Mouse (Mus musculus) midbrain, postnatal 0 days (tissue): ENCODE measurements around the gene Plekhg6. TPM values are rescaled to one million over a fixed set of nuclear protein-coding genes. Genes with fewer than 3 reads are reported as not detected.

Experiments used
- ATAC-seq: fragments of 200-750 bp; cut with Nextera tagmentation; 2 replicates; pipeline ENCODE4 v1.8.0; 2017; ENCODE audit warnings: moderate number of reproducible peaks, mild to moderate bottlenecking, moderate TSS enrichment, moderate library complexity; ENCODE audit not compliant: low FRiP score
- DNase-seq: peaks from one replicate; pipeline ENCODE4 v3.0.0-alpha.2; 2015; ENCODE audit warnings: low spot score
- H3K27ac ChIP-seq: fragments of 300-500 bp; sonication (generic); 2 replicates; pipeline ENCODE4 v1.5.1; 2014; ENCODE audit warnings: low read depth, mild to moderate bottlenecking, low read length, mixed read lengths
- H3K27me3 ChIP-seq: fragments of 300-500 bp; sonication (generic); 2 replicates; pipeline ENCODE4 v1.6.1; 2014; ENCODE audit warnings: low read length, control low read depth, mixed read lengths; ENCODE audit not compliant: insufficient read depth
- H3K36me3 ChIP-seq: fragments of 300-500 bp; sonication (generic); 2 replicates; pipeline ENCODE4 v1.6.1; 2014; ENCODE audit warnings: low read length, control low read depth, mixed read lengths; ENCODE audit not compliant: insufficient read depth
- H3K4me1 ChIP-seq: fragments of 300-500 bp; sonication (generic); 2 replicates; pipeline ENCODE4 v1.6.1; 2014; ENCODE audit warnings: mild to moderate bottlenecking, control low read depth, antibody characterized with exemption, low read length, mixed read lengths; ENCODE audit not compliant: insufficient read depth
- H3K4me2 ChIP-seq: fragments of 300-500 bp; sonication (generic); 2 replicates; pipeline ENCODE4 v1.6.1; 2014; ENCODE audit warnings: low read depth, mild to moderate bottlenecking, low read length, mixed read lengths; ENCODE audit not compliant: poor library complexity, severe bottlenecking
- H3K4me3 ChIP-seq: fragments of 300-500 bp; sonication (generic); 2 replicates; pipeline ENCODE4 v1.5.1; 2014; ENCODE audit warnings: low read depth, mild to moderate bottlenecking, low read length, moderate library complexity
- H3K9ac ChIP-seq: fragments of 300-500 bp; sonication (generic); replicated peaks from 2 replicates; pipeline ENCODE4 v1.6.1; 2014; ENCODE audit warnings: mild to moderate bottlenecking, low read length, moderate library complexity, mixed read lengths; ENCODE audit not compliant: poor library complexity, severe bottlenecking
- H3K9me3 ChIP-seq: fragments of 300-500 bp; sonication (generic); 2 replicates; pipeline ENCODE4 v1.6.1; 2016; ENCODE audit warnings: low read length, control low read depth
- CTCF ChIP-seq: IDR thresholded peaks from 2 replicates; pipeline ENCODE4 v1.5.1; 2016; ENCODE audit warnings: antibody characterized with exemption, mild to moderate bottlenecking
- WGBS: fragments of 180-500 bp; shearing (Covaris S2); extraction: QIAGEN DNeasy Blood & Tissue Kit; methylation state at CpG from one replicate; pipeline ENCODE4 v1.1.7; 2014; 5-methylcytosine and 5-hydroxymethylcytosine counted together
- polyA plus RNA-seq: library from polyadenylated mRNA; unstranded; fragments of >200 nt; fragmentation: Nextera tagmentation; extraction: Ambion mirVana; gene quantifications from 2 replicates; pipeline ENCODE4 v1.2.1, GENCODE M21; 2015
- total RNA-seq: library from RNA; depleted of rRNA; stranded (reverse); fragments of >200 nt; gene quantifications from 2 replicates; pipeline ENCODE4 v1.2.3, GENCODE M21; 2014

Gene Plekhg6
- total and polyA plus RNA-seq, 2 experiments from 2014 or later: 0.22 to 0.35 TPM

DNA sequence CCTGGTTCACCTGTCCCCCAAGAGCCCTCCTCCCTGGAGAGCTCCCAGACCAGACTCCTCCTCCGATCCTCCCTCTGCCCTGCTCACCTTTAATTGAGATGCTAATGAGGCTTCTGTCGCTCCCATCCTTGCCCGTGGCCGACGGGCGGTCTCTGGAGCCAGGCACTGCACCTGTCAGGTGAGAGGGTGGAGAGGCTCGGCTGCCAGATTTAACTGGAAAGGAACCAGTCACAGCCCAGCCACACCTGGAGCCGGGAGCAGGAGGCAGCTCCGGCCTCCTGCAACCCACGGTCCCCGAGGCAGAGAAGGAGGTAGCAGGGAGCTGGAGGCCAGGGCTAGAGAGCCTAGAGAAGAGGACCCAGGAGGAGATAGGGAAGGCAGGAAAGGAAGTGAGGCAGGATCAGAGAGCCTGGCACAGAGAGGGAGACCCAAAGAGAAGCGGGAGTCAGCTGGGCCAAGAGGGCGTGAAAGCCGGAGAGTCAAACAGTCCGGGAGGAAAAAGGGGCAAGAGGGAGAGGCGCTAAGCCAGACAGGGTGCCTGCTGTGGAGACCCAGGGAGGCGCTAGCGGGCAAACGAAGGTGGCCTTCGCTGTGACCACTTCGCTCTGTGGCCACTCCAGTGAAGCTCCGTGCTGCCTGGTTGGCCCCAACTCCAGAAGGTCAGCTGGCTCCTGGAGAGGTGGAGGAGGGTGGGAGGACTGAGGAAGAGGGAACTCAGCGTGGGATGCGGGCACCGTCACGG lies 59.3 kb downstream of the Plekhg6 start:
- DNase-seq (no peak), ATAC-seq (no peak)
- Histone ChIP-seq H3K4me1 (peaks cover 6% of the 10 kb centered on the region; the same call in 1 of the 2 replicates), H3K9ac (no peak overlapping the region), H3K27ac (no peak overlapping the region), H3K27me3 (peaks cover 14% of the 10 kb centered on the region), H3K36me3 (no peaks in the 10 kb centered on the region), H3K4me2 (0 out of 2 replicates have a peak overlapping the region, but pooled peaks have one; percentile 3), H3K4me3 (no peak overlapping the region), H3K9me3 (no peaks in the 10 kb centered on the region)
- TF ChIP-seq CTCF: no peak
- 10% methylated on average over 26 of the region's 26 CpGs for WGBS

DNA sequence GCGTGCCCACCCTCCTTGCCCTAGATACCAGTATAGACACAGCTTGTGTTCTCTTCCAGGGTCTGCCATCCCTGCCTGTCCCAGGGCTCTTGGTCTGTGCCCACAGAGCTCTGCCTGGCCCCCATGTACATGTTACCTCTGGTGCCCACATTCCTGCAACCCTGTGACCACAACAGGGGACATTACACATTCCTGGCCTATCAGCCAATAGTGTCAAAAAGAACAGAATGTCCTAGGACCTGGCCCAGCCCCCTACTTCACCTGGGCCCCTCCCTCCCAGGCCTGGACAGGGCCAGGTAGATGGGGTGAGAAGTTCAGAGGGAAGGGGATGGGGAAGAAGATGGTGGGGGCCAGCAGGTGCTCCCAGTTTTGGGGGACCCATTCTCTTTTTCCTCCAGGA lies 60.3 kb downstream of the Plekhg6 start, which contains the start of gene Scnn1a:
Gene Scnn1a (plus strand): TSS at position 337 of the 400 bp plus-strand sequence.
- Histone ChIP-seq H3K36me3 (no peaks in the 10 kb centered on the region), H3K4me1 (peaks cover 6% of the 10 kb centered on the region; the same call in 1 of the 2 replicates), H3K4me3 (no peak within 1 kb of the TSS), H3K9ac (no peak within 1 kb of the TSS), H3K27me3 (peaks cover 14% of the 10 kb centered on the region), H3K9me3 (no peaks in the 10 kb centered on the region), H3K27ac (no peak within 1 kb of the TSS), H3K4me2 (0 out of 2 replicates have a peak within 1 kb of the TSS, but pooled peaks have one; percentile 3)
- WGBS: 95% methylated on average over 1 of the region's 1 CpGs
- no peak for ATAC-seq
- TF ChIP-seq CTCF: no peak
- DNase-seq: no peak

DNA sequence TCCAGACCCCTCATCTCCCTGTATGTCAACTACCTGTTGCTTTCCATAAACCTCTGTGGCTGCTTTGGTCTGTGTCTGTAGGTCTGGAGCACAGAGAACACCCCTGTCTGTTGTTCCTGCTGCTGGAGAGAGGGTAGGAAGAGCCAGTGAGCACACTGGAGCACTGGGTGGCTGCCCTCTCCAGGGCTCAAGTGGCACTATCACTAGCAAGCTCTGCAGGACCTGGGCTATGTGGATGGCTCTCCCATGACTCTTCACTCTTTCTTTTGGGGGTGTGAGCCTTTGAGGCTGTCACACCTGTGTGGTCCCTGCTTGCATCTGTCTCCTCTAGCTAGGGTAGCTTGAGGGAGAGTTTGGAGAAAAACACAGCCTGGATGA lies 60.7 kb downstream of the Plekhg6 start:
- no peaks in the 10 kb centered on the region for H3K36me3 ChIP-seq
- ATAC-seq (no peak), DNase-seq (no peak)
- H3K9ac ChIP-seq: no peak overlapping the region
- no peak overlapping the region for H3K4me3 ChIP-seq
- peaks cover 6% of the 10 kb centered on the region; the same call in 1 of the 2 replicates for H3K4me1 ChIP-seq
- H3K27ac ChIP-seq: no peak overlapping the region
- H3K27me3 ChIP-seq: peaks cover 14% of the 10 kb centered on the region
- no peaks in the 10 kb centered on the region for H3K9me3 ChIP-seq
- H3K4me2 ChIP-seq: no peak overlapping the region
- no peak for TF ChIP-seq CTCF

DNA sequence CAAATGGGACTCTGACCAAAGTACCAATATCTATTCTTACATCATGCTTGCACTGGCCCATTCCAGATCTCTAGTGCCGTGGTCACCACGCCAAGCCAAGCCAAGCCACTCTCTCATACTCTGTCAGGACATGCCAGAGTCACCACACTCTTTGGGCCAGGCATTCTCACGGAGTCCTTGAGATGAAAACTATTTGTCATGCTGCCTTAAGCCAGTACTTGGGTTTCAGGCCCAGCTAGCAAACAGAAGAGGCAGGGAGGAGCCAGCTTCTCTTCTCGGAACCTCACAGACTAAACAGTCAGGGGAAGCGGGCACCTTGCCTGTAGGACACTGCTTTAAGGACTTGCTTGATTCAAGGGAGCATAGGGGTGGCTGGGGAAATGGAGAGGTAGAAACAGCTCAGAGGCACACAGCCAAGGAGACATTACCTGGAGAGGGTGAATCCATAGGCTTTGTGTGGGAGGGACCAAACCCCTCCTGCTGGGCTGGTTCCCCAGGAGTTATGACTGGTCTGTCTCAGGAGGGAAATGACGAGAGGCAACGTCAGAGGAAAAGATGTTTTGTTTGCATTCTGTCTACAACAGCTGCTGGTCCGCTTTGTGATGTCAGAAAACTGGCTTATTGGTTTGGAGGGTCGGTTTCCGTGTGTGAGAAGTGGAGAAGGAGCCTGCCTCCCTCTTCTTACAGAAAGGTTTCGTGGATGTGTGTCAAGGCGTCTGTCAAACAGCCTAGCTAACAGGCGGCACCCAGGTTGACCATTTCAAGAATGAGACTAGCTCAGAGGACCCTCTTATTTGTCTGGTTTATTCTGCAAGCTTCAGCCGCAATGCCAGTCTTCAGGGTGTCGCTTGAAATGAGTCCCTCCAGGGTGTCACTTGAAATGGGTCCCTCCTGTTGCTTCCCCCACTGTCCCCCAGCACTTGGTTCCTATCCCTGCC lies 61.3 kb downstream of the Plekhg6 start:
- ATAC-seq (no peak), DNase-seq (no peak)
- H3K27me3 ChIP-seq: peaks cover 14% of the 10 kb centered on the region
- H3K9ac ChIP-seq: no peak overlapping the region
- no peak overlapping the region for H3K27ac ChIP-seq
- H3K4me3 ChIP-seq: no peak overlapping the region
- no peaks in the 10 kb centered on the region for H3K36me3 ChIP-seq
- 75% methylated on average over 15 of the region's 15 CpGs for WGBS
- peaks cover 7% of the 10 kb centered on the region; the same call in 1 of the 2 replicates for H3K4me1 ChIP-seq
- TF ChIP-seq CTCF: no peak
- H3K4me2 ChIP-seq: no peak overlapping the region
- no peaks in the 10 kb centered on the region for H3K9me3 ChIP-seq

DNA sequence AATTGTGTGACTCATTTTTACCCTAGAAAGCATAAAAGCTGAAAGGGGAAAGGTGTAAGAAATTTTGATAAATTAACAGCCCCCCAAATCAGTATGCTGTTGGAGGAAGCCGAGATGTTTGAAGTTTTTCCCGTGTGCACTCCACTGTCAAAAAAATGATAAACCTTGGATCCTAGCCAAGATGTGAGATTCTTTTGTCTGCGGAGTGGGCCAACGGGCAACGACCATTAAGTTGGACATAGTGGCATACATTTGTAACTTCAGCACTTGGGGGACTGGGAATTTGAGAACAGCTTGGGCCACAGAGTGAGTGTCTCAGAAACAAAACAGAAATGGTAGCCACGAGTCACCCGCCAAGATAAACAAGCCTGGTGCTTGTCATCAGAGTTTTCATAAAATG lies 63.5 kb downstream of the Plekhg6 start:
- Histone ChIP-seq H3K9me3 (no peaks in the 10 kb centered on the region), H3K4me1 (peaks cover 14% of the 10 kb centered on the region; the same call in 1 of the 2 replicates), H3K27me3 (peaks cover 13% of the 10 kb centered on the region), H3K36me3 (no peaks in the 10 kb centered on the region), H3K4me2 (no peak overlapping the region), H3K27ac (no peak overlapping the region), H3K9ac (no peak overlapping the region), H3K4me3 (no peak overlapping the region)
- TF ChIP-seq CTCF: no peak
- ATAC-seq (no peak), DNase-seq (no peak)
- WGBS: 59% methylated on average over 7 of the region's 7 CpGs
